Mouse (Mus musculus): ENCODE data around the gene Gm6525.
A peak's percentile ranks its signal among the peaks of the same experiment; 100 is the strongest.

Gene Gm6525

DNA sequence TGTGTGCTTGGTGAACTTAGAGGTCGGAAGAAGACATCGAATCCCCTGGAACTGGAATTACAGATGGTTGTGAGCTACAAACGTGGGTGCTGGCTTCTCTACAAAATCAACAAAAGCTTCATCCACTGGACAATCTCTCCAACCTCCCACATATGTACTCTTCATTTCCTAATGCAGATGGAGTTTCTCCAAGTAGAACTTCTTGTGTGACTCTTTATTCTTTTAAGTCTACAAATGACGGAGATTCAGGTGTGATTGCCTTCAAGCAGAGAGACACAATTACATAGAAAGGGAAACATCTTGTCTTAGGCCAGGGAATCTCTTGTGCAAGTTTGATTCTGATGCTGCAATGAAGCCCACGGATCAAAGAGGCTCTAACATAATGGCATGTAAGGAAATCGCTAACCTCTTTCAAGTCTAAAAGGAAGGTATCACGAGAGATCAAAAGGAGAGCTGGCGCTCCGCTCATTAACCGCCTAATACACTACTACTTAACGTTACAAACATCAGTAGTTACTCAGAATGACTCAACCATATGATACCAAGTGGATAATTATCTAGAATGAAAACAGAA, at the start of gene Gm6525:
Gene Gm6525 (plus strand): TSS at position 524 of the 574 bp plus-strand sequence.
- DNase-seq (ENCODE audit: low spot score in 2 of 2): no peak

DNA sequence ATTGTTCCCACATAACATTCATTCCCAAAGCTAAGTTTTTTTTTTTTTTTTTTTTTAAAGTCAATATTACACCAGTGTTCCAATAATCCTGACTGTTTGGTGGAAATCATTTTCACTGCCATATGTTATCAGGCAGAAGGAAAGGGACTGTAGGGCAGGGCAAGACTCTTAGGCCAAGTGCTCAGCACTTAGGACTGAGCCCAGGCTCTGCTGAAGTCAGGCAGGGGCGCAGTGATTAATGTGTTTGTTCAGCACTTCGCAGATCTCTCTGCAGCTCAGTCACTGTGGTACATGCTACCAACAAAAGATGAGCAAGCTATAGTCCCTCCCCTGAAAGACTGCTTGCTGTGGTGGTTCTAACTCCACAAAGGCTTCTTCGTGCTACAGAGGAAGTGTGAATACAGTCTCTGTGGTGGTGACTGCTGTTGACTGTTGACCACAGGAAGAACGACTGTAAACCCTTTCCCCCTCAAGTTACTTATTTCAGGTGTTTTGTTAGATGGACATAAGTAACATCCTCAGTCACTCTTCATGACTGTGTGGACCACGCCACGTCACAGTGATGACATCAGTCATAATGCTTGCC, 48.1 kb upstream of the Gm6525 start:
- no peak for DNase-seq (ENCODE audit: low spot score in 2 of 2)

DNA sequence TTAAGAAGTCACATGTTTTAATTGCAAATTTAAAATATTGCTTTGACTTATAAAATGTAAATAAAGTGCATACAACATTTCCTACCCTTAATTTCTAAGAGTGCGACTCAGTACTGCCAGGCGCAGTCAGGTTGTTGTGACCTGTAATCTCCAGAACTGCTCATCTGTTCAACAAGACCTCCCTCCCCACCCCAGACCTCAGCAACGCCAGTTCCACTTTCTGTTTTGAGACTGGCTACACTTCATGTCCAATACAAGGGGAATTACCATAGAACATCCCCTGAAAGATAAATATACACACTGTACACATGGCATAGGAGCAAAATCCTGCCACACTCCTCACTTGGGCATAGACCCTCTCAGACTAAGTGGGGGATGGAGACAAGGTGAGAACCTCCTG, 47.2 kb upstream of the Gm6525 start:
- no peak for DNase-seq (ENCODE audit: low spot score in 2 of 2)

DNA sequence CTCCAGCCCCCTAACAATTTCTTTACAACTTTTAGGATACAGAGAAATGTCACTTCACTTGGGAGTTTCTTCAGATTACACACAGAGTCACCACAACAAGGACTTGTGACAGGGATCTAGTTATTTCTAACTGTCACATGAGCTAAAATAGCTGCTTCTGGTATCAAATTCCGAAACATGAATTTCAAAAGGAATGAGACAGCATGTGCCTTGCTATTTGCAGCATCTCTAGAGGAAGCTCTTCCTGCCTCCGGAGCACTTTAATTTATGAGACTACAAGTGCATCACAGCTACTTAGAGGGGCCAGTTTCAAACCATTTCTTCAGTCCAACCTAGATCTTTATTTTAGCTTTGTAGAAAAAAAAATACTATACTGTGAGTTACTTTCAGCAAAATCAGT, 46.5 kb upstream of the Gm6525 start:
- no peak for DNase-seq (ENCODE audit: low spot score in 2 of 2)

DNA sequence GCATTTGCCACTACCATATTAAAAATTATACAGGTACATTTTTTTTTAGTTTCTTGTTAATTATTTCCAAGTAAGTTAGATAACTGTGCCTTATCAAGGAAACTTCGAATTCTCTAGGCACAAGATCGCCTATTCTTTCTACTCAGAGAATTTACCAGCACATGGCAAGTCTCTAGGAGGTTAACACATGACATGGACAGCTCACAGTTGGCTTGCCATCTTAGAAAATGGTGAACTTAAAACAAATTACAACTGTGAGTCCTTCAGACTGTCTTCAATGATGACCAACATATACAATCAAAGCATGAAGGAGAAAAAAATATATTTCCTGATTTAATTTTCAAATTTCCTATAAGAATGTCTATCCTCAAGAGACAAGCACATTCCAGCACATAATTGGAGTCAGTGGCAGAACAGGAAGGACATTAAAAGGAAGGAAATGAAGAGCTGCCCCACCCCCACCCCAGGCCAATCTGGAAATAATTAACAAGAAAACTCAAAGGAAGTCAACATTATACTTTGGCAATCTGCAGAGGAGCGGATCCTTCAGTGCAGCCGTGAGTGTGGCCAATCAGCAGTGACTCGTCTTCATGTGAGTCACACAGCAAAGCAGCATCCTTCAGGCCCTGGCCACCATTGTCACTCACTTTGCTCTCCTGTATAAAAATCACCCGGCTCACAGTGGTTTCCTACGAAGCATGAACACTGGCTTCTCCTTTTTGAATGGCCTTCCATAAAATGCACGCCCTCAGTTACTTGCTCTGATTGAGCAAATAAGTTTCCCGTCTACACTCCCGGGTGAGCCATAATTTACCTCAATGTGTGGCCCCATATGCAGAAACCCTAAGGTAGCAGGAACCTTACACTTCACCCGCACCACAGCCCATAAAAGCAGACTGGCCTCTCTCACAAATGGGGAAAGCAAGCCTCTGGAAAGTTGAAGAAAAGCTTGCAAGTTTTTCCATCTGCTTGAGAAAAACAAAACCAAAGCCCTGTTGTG, 44.7 kb upstream of the Gm6525 start:
- no peak for DNase-seq (ENCODE audit: low spot score in 2 of 2)

DNA sequence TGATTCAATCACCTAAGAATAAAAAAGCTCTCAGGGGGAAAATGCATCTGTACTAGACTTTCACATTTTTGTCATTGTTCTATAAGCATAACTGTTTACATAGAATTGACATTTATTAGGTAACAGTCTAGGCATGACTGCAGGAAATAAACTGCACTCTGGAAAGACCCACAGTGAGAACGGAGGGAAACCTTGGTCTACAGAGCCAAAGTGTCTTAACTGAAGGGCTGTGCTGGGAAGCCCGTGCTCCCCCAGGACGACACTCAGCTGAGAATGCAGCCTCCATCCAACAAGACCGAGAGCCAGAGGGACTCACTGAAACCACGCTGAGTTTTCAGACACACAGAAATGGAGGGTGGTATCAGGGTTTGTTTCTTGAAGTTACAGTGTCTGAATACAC, 43.1 kb upstream of the Gm6525 start:
- DNase-seq (ENCODE audit: low spot score in 2 of 2): no peak

DNA sequence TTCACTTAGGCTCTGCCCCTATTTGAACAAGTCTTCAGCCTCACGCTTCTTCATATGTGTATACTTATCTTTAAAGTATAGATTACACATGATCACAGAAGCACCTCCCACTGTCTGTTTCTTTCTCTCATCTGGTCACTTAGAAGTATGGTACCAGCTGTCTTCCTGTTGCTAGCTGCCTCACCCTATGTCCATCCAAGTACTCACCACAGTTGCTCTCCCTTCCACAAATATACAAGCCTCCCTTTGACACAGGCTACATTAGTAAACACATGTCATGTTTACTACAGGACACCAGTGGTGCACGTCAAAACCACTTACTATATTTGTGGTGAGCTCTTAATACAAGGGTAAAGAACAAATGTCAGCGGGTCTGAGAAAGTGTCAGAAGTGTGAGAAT, 42.5 kb upstream of the Gm6525 start:
- DNase-seq (ENCODE audit: low spot score in 2 of 2): no peak

DNA sequence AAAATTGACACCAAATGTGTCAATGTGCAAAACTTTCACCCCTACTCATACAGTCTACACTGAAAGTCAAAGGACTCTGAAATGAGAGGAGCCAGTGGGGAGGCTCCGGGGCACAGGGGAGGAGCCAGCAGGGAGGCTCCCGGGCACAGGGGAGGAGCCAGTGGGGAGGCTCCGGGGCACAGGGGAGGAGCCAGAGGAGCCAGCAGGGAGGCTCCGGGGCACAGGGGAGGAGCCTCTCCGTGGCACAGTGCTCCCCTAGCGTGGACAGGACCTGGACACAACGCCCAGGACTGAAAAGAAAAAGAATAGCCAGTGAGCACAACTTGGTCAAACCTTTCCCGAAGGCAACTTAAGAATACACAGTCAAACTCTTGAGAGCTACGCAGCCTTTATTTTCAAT, 38.5 kb upstream of the Gm6525 start:
- DNase-seq (ENCODE audit: low spot score in 2 of 2): no peak

DNA sequence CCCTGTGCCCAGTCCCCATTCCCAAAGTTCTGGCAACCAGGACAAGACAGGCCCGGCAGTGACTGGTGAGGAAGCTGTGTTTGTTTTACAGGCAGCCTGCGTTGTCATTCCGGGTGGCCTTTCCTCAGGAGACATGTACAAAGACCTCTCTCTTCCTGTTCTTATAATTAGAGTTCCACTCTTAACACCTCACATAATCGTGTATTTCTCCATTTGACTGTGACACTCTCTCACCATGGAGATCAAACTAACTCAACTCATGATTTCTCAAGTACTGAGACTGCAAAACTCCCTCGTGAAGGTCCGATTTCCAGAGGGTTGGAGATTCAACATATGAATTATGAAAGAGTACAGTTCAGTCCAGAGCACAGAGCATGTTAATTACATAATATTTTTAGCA, 38.0 kb upstream of the Gm6525 start:
- no peak for DNase-seq (ENCODE audit: low spot score in 2 of 2)

DNA sequence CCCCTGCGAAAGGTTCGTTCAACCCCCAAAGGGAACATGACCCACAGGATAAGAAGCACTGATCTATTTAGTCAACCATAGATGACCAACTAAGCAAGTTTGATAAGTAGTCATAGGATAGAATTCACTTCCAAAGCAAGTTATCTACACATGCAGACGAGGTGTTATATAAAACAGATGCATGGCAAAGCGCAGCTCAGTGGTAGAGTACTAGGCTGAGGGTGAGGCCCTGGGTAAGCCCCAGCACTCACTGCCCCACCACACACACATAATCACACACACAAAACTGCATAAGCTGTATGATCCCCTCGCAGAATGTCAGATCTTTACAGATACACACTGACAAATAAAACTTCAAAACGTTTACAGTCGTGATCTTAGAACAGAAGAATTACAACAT, 37.4 kb upstream of the Gm6525 start:
- no peak for DNase-seq (ENCODE audit: low spot score in 2 of 2)

DNA sequence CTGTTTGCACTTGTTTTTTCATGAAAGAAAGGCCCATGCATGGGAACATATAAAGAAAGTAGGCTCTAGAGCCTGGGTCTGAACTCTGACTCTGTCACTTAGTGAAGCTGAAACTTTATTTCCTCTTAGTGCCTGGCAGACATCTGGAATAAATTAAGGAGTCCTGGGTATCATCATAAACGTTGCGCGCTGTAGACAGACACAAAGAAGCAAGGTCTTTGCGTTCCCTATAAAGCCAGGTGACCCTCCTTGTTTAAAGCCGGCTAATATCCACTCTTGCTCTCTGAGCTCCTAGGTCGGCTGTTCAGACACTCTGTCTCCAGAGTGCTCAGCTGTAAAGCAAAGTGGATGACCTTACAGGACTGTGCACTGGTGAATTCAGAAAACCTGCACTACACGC, 33.0 kb upstream of the Gm6525 start:
- no peak for DNase-seq (ENCODE audit: low spot score in 2 of 2)

DNA sequence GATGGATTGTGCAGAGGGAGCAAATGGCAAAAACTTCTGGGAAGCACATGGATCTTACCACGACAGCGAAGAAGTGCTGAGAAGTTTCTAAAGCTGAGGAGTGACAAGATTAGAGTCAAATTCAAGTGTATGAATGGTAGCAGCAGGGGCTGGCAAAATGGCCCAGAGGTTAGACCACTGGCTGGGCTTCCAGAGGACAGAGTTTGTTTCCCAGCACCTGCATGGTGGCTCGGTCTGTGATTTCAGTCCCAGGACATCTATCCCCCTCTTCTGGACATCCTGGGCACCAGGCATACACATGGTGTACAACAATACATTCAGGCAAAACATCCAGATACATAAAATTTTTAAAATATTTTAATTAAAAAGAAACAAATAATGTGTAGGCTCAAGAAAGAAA, 24.1 kb upstream of the Gm6525 start:
- DNase-seq (ENCODE audit: low spot score in 2 of 2): no peak

DNA sequence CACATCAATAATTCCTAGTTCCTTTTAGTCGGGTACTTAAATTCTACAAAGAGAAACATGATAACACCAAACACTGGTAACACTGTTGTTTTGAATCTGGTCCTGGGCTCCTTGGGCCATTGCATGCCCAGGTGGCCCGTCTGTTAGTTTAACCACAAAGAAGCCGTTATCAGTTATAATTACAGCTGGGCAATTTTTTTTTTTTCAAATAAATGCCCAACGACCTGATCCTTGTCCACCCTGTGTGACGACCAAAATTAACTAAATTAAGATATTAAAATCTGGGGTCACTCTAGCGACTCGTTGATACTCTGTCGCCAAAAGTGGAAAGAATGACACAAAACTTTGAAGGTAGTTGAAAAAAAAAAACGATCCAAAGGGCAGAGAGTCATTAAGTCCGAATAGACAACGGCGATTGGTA, 19.2 kb upstream of the Gm6525 start:
- no peak for DNase-seq (ENCODE audit: low spot score in 2 of 2)

DNA sequence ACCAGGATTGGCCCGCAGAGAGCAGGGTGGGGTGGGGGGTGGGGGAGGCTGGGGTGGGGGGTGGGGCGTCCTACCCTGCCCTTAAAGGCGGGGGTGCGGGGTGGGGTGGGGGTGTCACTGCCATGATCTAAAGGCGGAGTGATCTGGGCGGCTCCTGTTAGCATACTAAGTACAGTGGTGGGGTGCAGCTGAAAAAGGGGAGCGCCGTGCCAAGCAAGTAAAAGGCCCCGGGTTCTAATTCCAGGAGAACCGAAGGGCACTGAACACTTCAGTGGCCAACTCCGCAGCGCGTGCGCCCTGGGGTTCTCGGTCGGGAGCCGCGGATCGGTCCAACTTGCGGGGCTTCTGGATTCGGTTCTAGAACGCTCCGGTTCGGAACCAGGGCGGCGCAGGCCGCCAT, 18.8 kb upstream of the Gm6525 start:
- DNase-seq (ENCODE audit: low spot score in 2 of 2): no peak

DNA sequence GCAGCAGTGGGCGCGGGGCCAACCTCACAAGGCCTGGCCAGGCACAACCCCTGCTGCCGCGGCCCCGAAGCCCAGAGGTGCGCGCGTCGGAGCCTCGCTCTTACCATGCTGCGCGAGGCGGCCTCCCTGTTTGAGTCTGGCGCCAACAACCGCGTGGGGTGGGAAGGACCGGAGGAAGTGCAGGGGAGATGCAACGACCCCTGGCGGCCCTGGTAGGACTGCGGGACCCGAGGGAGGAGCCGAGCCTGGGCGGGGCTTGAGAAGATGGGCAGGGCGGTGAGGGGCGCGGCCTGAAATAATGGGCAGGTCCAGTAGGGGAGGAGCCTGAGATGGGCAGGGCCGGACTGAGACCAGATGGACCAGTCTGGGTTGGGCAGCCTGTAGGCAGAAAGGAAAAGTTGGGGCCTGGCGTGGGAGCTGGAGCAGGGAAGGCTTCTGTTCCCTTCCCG, 18.3 kb upstream of the Gm6525 start, which contains the start of gene Mnd1:
Gene Mnd1 (minus strand): TSS at position 229 of the 449 bp plus-strand sequence.
- peak; percentile 98 for DNase-seq (ENCODE audit: low spot score in 2 of 2)

DNA sequence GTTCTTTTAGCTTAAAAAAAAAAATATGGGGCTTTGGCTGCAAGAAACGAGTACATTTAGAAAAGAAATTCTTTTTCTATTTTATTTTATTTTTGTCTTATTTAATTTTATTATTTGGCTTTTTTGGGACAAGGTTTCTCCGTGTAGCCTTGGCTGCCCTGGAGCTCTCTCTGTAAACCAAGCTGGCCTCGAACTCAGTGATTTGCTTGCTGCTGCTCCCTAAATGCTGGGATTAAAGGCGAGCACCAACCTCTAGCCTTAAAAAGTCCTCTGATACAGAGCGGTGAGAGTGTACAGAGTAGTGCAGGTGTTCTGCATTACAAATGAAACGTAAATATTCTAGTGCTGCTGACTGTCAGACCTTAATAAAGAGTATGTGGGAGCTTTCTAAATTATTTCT, 17.8 kb upstream of the Gm6525 start:
- DNase-seq (ENCODE audit: low spot score in 2 of 2): no peak

DNA sequence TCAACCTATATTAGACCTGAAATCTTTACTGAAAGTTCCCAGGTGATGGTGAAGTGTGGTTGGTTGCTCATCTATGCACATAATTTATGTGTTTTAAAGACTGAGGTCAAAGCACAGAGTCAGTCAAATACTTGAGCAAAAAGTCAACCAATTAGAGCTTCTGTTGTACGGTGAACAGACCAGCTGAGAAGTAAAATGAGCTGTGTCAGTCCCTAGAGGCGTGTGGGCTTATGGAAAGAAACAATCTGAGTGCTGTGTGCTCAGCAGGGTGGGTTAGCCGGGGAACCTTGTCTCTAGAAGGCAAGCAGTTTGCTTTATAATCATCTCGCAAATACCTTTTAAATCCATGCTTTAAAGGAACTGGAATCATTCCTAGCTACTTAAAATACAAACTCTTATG, 16.9 kb upstream of the Gm6525 start:
- DNase-seq (ENCODE audit: low spot score in 2 of 2): no peak

DNA sequence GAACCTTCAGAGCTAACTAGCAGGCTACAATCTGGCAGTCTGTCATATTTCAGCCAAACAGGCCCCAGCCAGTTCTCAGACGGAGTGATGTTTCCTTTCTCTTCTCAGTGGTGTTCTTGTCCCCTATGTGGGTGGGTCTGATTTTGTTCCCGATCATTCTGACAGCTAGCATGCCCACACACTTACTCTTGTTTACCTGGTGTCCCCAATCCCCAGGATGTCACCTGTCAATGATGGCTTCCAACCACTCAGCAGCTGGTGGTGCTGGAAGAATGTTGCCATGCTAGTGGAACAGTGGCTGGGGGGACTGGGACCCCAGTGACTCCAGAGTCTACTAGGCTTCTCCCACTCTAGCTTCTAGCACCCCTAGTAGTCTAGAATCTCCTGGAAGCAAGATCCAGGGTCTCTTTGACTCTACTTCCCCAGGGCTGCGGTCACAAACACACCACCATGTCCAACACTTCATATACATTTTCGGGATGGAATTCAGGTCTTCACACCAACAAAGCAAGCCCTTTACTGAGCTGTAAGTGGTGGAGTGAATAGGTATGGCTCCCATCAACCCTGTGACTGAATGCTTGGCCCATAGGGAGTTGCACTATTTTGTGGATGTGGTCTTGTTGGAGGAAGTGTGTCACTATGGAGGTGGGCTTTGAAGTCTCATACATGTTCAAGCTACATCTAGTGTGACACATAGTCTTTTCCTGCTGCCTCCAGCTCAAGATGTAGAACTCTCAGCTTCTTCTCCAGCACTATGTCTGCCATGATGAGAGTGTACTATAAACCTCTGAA, 16.1 kb upstream of the Gm6525 start:
- no peak for DNase-seq (ENCODE audit: low spot score in 2 of 2)

DNA sequence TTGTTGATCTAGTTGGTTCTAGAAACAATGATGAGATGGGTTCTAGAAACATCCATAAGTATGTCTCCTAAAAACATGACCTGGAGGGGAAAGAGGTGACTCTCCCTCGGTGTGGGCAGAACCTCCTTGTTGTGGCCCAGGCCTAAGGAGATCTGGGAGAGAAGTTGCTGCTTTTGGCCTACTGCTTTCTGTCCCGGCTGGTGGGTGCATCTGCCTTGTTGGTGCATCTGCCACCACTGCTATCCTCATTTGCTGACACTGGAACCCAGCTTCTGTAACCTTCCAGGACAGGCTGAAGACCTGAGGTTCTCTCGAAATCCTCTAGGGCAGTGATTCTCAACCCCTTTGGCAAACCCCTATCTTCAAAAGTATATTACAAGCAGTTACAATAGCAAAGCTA, 8.5 kb upstream of the Gm6525 start:
- no peak for DNase-seq (ENCODE audit: low spot score in 2 of 2)

DNA sequence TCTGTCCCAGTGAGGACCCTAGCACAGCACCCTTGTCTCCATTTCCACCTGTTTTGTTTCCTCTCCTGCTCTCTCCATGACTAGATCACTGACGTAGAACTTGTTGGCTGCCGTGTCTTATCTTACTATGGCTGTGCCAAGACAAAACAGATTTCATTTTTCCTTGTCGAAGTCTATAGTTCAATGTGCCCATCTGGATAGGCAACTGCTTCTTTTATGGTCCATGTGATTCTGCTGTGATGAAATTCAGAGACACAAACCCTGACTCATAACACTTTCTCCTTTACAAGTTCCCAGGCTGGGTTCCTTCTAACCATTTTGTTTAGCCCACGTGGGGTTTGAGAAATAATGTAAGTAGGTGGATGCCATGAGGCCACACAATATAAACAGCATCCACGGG, 7.8 kb upstream of the Gm6525 start:
- DNase-seq (ENCODE audit: low spot score in 2 of 2): no peak

DNA sequence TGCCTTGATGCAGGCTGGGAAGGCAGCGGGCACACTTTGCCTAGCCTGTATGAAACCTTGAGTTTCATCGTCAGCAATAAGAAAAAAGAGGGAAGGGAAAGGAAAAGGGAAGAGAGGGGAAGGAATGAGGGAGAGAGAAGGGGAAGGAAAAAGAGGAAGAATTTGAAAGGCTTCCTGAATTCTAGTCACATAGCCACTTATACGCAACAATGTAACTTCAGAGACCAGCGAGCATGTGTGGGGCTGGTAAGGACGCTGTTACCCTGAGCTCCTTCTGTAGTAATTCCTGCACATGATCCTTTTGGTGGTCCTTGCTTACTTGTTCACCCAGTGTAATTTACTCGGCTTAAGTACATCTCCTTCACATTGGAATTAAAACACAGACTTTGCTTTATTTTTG, 5.0 kb upstream of the Gm6525 start:
- DNase-seq (ENCODE audit: low spot score in 2 of 2): no peak

Data from urinary bladder, adult 18-20 months (tissue).